Mouse (Mus musculus) ovary, postnatal 36 days (tissue): ENCODE data around the gene Vps50.
"Not testable (repeated sequence)": the region's sequence is repeated elsewhere in the genome, so short reads cannot be mapped to it uniquely, and the experiment has no call there.

Experiments
- DNase-seq: peaks from one replicate; pipeline ENCODE4 v3.0.0; 2022; ENCODE audit warnings: low spot score, mixed read lengths

The Vps50 gene

GRCm38 (mm10) chr6:3536048-3536447, 37.9 kb downstream of the Vps50 start:
- DNase-seq = no peak

DNA sequence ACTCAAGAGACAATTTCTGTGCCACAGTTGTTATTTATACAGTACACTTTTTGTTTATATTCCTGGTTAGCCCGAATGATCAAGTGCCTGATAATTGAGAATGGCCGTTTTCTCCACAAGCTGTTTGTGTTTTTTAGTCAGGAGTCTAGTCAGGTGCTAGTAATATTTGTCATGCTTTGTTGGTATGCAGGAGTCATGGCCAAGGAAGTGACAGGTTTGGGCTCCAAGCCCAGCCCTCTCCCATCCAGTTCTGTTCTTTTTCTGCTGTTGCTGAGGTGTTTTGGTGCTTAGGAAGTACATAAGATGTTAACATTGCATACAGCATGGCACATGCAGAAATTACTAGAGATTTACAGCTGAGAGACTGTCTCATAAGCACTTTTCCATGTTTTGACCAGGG, 41.3 kb downstream of the Vps50 start:
- no peak for DNase-seq

GRCm38 (mm10) chr6:3543862-3544261, 45.7 kb downstream of the Vps50 start:
- no peak for DNase-seq

DNA sequence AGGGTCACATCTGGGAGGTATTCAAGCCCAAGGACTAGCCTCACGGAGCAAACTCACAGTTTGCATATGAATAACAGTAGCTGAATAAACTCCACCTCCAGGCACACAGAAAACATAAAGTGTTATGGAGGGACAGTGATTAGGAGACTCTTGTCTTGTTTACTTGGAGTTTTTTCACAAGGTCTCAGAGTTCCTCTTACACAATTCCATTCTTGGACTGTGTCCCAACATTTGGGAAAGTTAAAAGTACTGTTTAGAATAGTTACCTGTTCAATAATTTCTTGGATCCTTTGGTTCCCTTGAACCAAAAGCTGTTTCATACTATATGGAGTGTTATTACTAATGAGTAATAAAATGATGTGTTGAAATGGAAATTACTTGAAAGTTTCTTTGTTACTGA, 46.8 kb downstream of the Vps50 start:
- no peak for DNase-seq

DNA sequence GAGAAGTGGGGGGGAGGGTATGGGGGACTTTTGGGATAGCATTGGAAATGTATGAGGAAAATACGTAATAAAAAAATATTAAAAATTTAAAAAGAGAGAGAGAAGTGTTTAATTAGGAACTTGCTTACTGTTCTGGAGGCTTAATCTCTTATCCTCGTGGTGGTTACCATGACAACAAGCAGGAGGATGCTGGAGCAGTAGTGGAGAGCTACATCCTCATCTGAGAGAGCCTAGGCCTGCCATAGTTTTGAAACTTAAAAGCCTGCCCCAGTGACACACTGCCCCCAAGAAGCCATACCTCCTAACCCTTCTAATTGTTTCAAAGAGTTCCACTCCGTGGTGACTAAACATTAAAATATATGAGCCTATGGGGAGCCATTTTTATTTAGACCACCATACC, 50.8 kb downstream of the Vps50 start:
- no peak for DNase-seq

DNA sequence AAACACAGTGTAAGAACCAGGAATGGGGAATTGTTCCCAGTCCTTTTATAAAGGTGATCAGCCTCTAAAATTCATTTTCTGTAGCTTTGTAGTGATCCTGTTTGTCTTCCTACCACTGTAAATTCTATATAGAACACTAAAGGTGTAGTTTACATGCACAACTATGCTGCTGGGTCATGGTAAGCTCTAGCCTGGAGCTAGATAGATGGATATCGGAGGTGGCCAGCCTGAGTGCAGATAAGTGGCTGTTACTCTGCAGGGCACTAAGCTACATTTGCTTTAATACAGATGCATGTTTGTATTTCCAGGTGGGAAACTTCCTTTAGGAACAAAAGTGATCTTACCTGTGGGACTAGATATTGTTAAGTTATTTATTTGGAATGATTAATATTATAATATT, 51.8 kb downstream of the Vps50 start:
- no peak for DNase-seq

DNA sequence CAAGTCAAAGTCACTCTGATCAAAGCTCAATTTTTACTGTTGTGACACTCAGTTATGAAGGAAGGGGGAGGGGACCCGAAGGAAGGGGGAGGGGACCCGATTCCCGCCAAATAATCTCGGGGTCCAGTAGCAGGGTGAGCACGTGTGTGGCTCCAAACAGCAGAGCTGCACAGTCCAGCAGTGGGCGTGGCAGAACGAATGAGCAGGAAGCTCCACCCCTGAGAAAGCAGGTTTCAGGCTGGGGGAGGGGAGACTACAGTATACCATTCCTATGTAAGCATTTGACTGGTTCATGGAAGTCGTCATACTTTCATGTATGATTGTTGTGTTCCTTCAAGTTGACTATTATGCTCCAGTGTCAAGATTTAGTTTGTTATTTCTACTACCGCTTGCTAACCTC, 54.5 kb downstream of the Vps50 start:
- not testable (repeated sequence) for DNase-seq

DNA sequence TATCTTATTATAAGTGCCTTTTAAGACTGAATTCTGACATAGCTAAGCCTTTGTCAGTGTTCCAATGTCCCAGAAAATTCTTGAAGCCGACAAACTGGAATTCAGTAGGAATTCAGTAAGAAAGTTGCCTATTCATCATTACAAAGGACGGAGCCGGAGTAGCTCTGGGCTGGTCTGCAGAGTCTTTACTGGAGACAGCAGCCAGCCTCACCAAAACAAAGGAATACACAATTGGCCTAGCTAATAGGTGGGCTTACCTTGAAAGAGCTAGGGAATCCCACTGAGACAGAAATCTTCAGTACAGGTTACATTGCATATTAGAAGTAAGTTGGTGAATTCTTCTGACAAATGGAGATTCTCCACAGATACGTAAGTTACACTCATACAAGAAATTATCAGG, 59.0 kb downstream of the Vps50 start:
- no peak for DNase-seq

DNA sequence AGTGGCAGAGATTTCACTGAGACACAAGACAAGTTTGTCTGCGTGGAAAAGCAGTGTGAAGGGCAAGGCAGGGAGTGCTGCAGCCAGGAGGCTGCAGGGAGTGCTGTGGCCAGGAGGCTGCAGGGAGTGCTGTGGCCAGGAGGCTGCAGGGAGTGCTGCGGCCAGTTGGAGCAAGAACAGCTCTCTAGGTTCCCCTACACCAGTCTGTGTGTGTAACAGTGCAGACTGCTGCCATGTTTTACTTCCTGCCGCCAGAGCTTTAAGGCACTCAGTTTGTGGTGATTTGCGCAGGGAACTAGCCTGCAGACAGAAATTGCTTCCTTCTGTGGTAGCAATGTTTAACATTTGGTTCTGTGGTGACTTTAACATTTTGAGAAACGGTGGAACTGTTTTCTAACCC, 61.8 kb downstream of the Vps50 start:
- DNase-seq = no peak

DNA sequence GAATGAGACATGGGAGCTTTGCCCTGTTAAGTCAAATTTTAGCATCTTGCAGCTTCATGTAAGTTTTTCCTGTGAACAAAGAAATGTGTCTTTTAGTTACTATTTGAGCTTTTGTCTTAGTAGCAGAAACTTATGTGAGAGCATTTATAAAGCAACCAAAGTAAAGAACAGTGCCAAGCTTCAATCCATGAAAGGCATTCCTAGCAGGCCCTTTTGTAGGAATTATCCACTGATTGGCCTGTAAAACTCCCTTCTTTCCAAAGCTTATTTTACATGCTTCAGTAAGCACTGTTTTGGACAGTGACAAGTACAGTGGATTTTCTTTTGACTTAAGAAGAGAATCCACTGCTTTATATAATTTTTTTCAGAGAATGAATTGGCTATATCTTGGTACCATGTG, 64.1 kb downstream of the Vps50 start:
- no peak for DNase-seq

GRCm38 (mm10) chr6:3564118-3564517, 65.9 kb downstream of the Vps50 start:
- not testable (repeated sequence) for DNase-seq

- no peak for DNase-seq
Measured at GRCm38 (mm10) chr6:3565005-3565404, 66.8 kb downstream of the Vps50 start.

GRCm38 (mm10) chr6:3565667-3566066, 67.5 kb downstream of the Vps50 start:
- no peak for DNase-seq

DNA sequence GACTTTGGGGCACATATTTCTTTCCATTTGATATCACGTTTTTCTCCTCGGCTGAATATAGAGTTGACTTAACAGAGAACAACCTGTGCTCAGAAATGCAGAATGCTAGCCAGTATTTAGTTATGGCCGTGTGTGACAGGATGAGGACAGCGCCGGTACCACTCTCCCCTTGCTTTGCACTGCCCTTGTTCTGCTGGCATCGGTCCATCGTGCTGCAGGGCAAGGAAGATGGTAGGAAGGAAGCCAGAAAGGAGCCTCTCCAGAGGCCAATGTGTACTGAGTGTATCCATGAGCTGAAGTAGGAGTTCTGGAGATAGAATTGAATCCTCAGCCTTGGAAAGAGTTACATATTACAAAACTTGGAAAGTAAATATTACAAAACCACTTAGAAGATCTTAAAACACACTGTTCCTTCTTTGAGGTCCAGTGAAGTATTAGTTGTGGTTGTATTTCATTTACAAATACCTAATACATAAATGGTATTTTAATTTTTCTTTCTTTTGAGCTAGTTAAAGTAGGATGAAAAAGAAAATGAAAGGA, 69.0 kb downstream of the Vps50 start:
- no peak for DNase-seq

- DNase-seq = no peak
Measured at GRCm38 (mm10) chr6:3572221-3572815, 74.1 kb downstream of the Vps50 start.

GRCm38 (mm10) chr6:3573787-3574186, 75.6 kb downstream of the Vps50 start:
- DNase-seq = no peak

DNA sequence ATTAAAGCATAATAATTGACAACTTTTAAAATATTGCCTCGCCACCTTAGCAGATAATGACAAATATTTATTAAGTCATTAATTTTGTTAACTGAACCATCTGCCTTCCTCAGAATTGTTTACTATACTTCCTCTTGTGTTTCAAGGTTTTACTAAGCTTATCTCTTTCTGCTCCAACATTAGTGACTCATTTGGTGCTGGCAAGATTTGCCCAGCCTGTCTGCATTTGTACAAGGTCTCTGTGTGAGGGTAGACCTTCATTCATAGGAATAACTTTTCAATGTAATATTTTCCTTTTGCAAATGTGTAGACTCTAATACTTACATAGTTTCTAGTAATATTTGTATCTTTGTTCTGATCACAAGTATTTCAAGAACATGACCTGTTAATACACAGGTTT, 87.2 kb downstream of the Vps50 start:
- DNase-seq = no peak

- DNase-seq = no peak
Measured at GRCm38 (mm10) chr6:3590289-3590904, 92.2 kb downstream of the Vps50 start.

DNA sequence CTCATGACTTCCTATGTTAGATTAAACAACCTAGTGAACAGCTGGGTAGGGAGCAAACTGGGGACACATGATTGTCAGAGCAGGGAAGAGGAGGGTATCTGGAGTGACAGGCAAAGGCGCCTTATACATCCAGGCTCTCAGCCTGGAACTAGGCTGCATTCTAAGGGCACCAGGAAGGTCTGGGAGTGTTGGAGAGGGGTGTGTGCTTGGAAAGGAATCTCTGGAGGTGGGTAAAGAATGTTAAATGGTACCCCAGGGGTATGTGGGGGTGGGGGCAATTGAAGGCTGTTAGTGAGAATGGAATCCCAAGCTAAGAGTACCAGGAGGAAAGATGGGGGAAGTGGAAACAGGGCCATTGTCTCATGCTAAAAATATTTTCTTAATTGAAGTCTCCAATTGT, 96.1 kb downstream of the Vps50 start:
- DNase-seq = no peak

GRCm38 (mm10) chr6:3612827-3613226, 114.6 kb downstream of the Vps50 start:
- DNase-seq = no peak

DNA sequence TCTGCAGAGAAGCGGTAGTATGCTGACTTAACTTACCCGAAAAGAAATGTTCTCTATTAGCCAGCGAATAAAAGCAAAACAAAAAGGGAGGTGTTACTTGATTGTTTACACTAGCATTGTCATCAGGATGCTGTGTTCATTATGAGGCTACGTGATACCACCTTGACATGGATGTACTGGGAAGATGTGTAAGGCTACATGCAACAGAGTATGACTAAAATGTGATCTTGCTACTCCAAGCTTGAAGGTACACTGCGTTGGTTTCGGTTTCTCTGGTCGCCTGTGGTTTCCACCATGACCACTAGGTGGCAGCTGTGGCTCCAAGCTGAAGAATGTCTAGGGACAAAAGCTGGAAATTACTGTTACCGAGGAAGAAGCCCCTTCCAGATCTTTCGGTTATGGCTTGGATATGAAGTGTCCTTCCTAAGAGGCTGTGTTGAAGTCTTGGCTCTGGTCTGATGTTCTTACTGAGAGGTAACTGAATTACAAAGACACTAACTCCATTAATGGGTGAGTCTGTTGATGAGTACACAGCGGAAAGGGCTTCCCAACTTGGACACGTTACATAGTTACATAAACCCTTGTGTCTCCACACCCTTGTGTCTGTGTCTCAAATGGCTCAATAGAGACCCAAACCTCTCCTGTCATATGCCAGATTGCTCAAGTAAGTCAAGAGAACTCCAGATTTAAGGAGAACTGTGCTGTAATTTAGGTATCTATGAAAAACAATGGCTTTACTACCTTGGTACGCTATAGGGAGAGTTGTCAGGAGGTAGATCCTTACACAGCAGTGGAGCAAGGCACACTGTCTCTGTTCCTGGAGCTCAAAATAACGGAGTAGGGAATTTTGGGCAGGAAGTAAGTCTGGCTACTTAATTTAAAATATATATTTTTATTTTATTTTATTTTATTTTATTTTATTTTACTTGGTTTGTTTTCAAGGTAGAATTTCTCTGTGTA, 122.5 kb downstream of the Vps50 start:
- peak; percentile 8 for DNase-seq
